ENCODE assay signal across 8 mouse cellular contexts in the genomic region with DNA sequence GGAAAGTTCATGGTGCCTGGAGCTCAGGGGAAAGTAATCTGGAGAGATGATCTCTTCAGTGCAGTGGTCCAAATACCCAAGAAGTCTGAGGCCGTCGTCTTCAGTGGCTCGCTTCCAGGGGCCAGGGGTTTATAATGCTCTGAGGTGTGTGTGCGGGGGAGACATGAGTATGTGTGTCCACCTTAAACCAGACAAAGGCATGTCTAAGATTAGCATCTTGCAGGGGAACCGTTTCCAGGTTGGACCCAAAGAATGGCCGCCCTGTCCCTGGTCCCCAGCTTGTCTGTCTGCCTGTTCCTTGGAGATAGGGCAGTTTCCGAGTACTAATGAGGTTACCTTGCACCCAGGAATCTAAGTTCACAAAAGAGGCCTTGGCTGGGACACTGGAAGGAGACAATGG. TPM values are rescaled to one million over a fixed set of nuclear protein-coding genes. Genes with fewer than 3 reads are reported as not detected.
DNase-seq lines count a peak whose midpoint lies in the region; ATAC-seq lines count a peak whose summit lies in the region.

A gene (minus strand): TSS at position 101 of the 400 bp plus-strand sequence.

- H3K27me3 ChIP-seq in kidney, embryonic 15.5 days: peaks cover 45% of the 10 kb centered on the region
- peaks cover 54% of the 10 kb centered on the region for H3K27me3 ChIP-seq in embryonic facial prominence, embryonic 10.5 days (replicated peaks; ENCODE audit: low read depth, poor library complexity, severe bottlenecking)
- no peaks in the 10 kb centered on the region for H3K27me3 ChIP-seq in hindbrain, embryonic 15.5 days
- no peaks in the 10 kb centered on the region for H3K27me3 ChIP-seq in midbrain, embryonic 14.5 days (ENCODE audit: control insufficient read depth, insufficient read depth, low read length)

- no peak for ATAC-seq in kidney, embryonic 15.5 days (replicated peaks; ENCODE audit: low FRiP score)
- ATAC-seq in hindbrain, embryonic 15.5 days (ENCODE audit: low FRiP score, low read depth): no peak
- ATAC-seq in midbrain, embryonic 14.5 days (ENCODE audit: low FRiP score, low TSS enrichment): no peak

- H3K27ac ChIP-seq in kidney, embryonic 15.5 days: no peak within 1 kb of the TSS
- H3K27ac ChIP-seq in embryonic facial prominence, embryonic 10.5 days (replicated peaks): 0 out of 2 replicates have a peak within 1 kb of the TSS, but pooled peaks have one; percentile 35
- H3K27ac ChIP-seq in hindbrain, embryonic 15.5 days (replicated peaks): peak within 1 kb of the TSS; percentile 61
- no peak within 1 kb of the TSS for H3K27ac ChIP-seq in midbrain, embryonic 14.5 days (replicated peaks; ENCODE audit: low read depth, low read length)

- H3K9ac ChIP-seq in kidney, embryonic 15.5 days: peak within 1 kb of the TSS; percentile 19; the same call in 1 of the 2 replicates
- peak within 1 kb of the TSS; percentile 47 for H3K9ac ChIP-seq in hindbrain, embryonic 15.5 days
- H3K9ac ChIP-seq in midbrain, embryonic 14.5 days (replicated peaks; ENCODE audit: low read length): peak within 1 kb of the TSS; percentile 36

- no peaks in the 10 kb centered on the region for H3K36me3 ChIP-seq in kidney, embryonic 15.5 days
- no peaks in the 10 kb centered on the region for H3K36me3 ChIP-seq in embryonic facial prominence, embryonic 10.5 days (replicated peaks)
- no peaks in the 10 kb centered on the region for H3K36me3 ChIP-seq in hindbrain, embryonic 15.5 days
- no peaks in the 10 kb centered on the region for H3K36me3 ChIP-seq in midbrain, embryonic 14.5 days (ENCODE audit: control insufficient read depth, insufficient read depth, low read length)

- H3K4me1 ChIP-seq in kidney, embryonic 15.5 days: peaks cover 21% of the 10 kb centered on the region
- peaks cover 29% of the 10 kb centered on the region for H3K4me1 ChIP-seq in embryonic facial prominence, embryonic 10.5 days
- H3K4me1 ChIP-seq in hindbrain, embryonic 15.5 days (replicated peaks): peaks cover 35% of the 10 kb centered on the region
- H3K4me1 ChIP-seq in midbrain, embryonic 14.5 days (ENCODE audit: control insufficient read depth, insufficient read depth, low read length): peaks cover 10% of the 10 kb centered on the region; the same call in 1 of the 2 replicates

- 76% methylated on average over 7 of the region's 7 CpGs for WGBS in kidney, embryonic 15.5 days
- WGBS in embryonic facial prominence, embryonic 10.5 days: 87% methylated on average over 7 of the region's 7 CpGs
- WGBS in hindbrain, embryonic 15.5 days: 91% methylated on average over 7 of the region's 7 CpGs
- 88% methylated on average over 7 of the region's 7 CpGs for WGBS in midbrain, embryonic 14.5 days

- no peaks in the 10 kb centered on the region for H3K9me3 ChIP-seq in kidney, embryonic 15.5 days (replicated peaks)
- H3K9me3 ChIP-seq in embryonic facial prominence, embryonic 10.5 days: no peaks in the 10 kb centered on the region
- no peaks in the 10 kb centered on the region for H3K9me3 ChIP-seq in hindbrain, embryonic 15.5 days
- no peaks in the 10 kb centered on the region for H3K9me3 ChIP-seq in midbrain, embryonic 14.5 days (ENCODE audit: control insufficient read depth, low read length)

- DNase-seq in kidney, adult 11 months: no peak
- DNase-seq in embryonic facial prominence, embryonic 10.5 days (ENCODE audit: low spot score): no peak
- DNase-seq in midbrain, embryonic 14.5 days: no peak
- DNase-seq in cerebellum, postnatal 4 days (ENCODE audit: low spot score in 2 of 2): no peak
- no peak for DNase-seq in cerebellum, adult 18-20 months
- DNase-seq in B cell, adult 2 months: no peak

- H3K4me3 ChIP-seq in kidney, embryonic 15.5 days (replicated peaks): peak within 1 kb of the TSS; percentile 41
- H3K4me3 ChIP-seq in embryonic facial prominence, embryonic 10.5 days: peak within 1 kb of the TSS; percentile 61
- peak within 1 kb of the TSS; percentile 43 for H3K4me3 ChIP-seq in hindbrain, embryonic 15.5 days
- peak within 1 kb of the TSS; percentile 38 for H3K4me3 ChIP-seq in midbrain, embryonic 14.5 days (replicated peaks; ENCODE audit: low read depth, low read length)

- peak within 1 kb of the TSS; percentile 69 for H3K4me2 ChIP-seq in kidney, embryonic 15.5 days
- peak within 1 kb of the TSS; percentile 65 for H3K4me2 ChIP-seq in hindbrain, embryonic 15.5 days
- peak within 1 kb of the TSS; percentile 60 for H3K4me2 ChIP-seq in midbrain, embryonic 14.5 days (ENCODE audit: low read length)

RNA-seq across cellular contexts. Expression of the gene that starts here (rescaled TPM):
- not detected in 2 replicates for polyA plus RNA-seq in kidney, embryonic 15.5 days (2015; fragmentation: Nextera tagmentation; extraction: Ambion mirVana)
- not detected in 2 replicates for polyA plus RNA-seq in embryonic facial prominence, embryonic 10.5 days (2016; fragmentation: Nextera tagmentation; extraction: Ambion mirVana)
- 0.38 and 1.3 TPM in 2 replicates for polyA plus RNA-seq in hindbrain, embryonic 15.5 days (2015; fragmentation: Nextera tagmentation; extraction: Ambion mirVana)
- 0.55 TPM in 1 of 2 replicates, not detected in the other for polyA plus RNA-seq in midbrain, embryonic 14.5 days (2014; fragmentation: Nextera tagmentation; extraction: Ambion mirVana)

Comparison
In these comparisons a context has a peak if more than half of its experiments do, and no peak if none do; other contexts are left out.
1. H3K27ac ChIP-seq: peak in embryonic facial prominence, embryonic 10.5 days (single experiment) and hindbrain, embryonic 15.5 days (single experiment); none in kidney, embryonic 15.5 days (single experiment) and midbrain, embryonic 14.5 days (single experiment).
2. Peak in every context shown above with its lines, with median percentiles within 50 percentile points of each other: H3K4me2 ChIP-seq, H3K4me3 ChIP-seq and H3K9ac ChIP-seq.